Mouse (Mus musculus) heart, postnatal 0 days (tissue): Measurements from ENCODE around the gene Zfp768.

Experiments
- CTCF ChIP-seq: IDR thresholded peaks from 2 replicates; pipeline ENCODE4 v1.5.1; 2016; ENCODE audit warnings: antibody characterized with exemption, control low read depth, low read depth
- EP300 ChIP-seq: IDR thresholded peaks from 2 replicates; pipeline ENCODE4 v1.6.1; 2016; ENCODE audit warnings: antibody characterized with exemption, low read depth

- TF ChIP-seq CTCF (no peak), EP300 (no peak)
These were observed 20.4 kb downstream of the Zfp768 start for GRCm38 (mm10) chr7:127324944-127325343.
